13 mouse cellular contexts compared by ENCODE assay signal in genomic region chr4:91260622-91261021, GRCm38 (mm10).
"Had no signal": no experiment of that assay in that cellular context is flagged by ENCODE, and none has a peak within 500 bp of the region (broad histone marks: within the 10 kb centered on the region; RNA-seq: fewer than 3 reads in every experiment).

No protein-coding gene starts in this region.

- H3K4me2 ChIP-seq: liver, embryonic 11.5 days; liver, embryonic 15.5 days; midbrain, embryonic 13.5 days; neural tube, embryonic 12.5 days had no signal

- H3K27ac ChIP-seq: kidney, postnatal 0 days; limb, embryonic 10.5 days; liver, embryonic 15.5 days; midbrain, embryonic 13.5 days; neural tube, embryonic 12.5 days; stomach, postnatal 0 days had no signal

- ATAC-seq: lung, postnatal 0 days; midbrain, embryonic 13.5 days had no signal

- H3K9me3 ChIP-seq: limb, embryonic 10.5 days; liver, embryonic 15.5 days; midbrain, embryonic 13.5 days; neural tube, embryonic 12.5 days had no signal

- H3K9ac ChIP-seq: liver, embryonic 15.5 days; midbrain, embryonic 13.5 days; neural tube, embryonic 12.5 days had no signal

- DNase-seq: kidney, postnatal 36 days; layer of hippocampus, adult 9-11 months; lung, adult 2 months; lung, postnatal 36 days; thymus, postnatal 4 days had no signal

- H3K27me3 ChIP-seq: liver, embryonic 15.5 days; midbrain, embryonic 13.5 days; neural tube, embryonic 12.5 days had no signal

- H3K4me3 ChIP-seq: limb, embryonic 10.5 days; liver, embryonic 15.5 days; midbrain, embryonic 13.5 days; neural tube, embryonic 12.5 days had no signal

- H3K36me3 ChIP-seq: limb, embryonic 10.5 days; liver, embryonic 15.5 days had no signal

- H3K4me1 ChIP-seq: limb, embryonic 10.5 days; liver, embryonic 15.5 days; neural tube, embryonic 12.5 days had no signal
